Mouse (Mus musculus): ENCODE results near the gene Kank4.

GRCm38 (mm10) chr4:98837715-98838505 is 20.6 kb upstream of the Kank4 start:
- no peak for TF ChIP-seq GATA1 (IDR thresholded peaks at IDR 0.05; ENCODE audit: low read length)
- no peak for TF ChIP-seq TAL1 (IDR thresholded peaks at IDR 0.05; ENCODE audit: low read length)

All from erythroblast, embryonic 14.5 days (primary cell).